Mouse (Mus musculus) erythroblast, adult 5-6 weeks (primary cell): ENCODE data around the gene Btbd8. TPM values are rescaled to one million over a fixed set of nuclear protein-coding genes. Genes with fewer than 3 reads are reported as not detected.

Experiments
- ATAC-seq: replicated peaks from 2 replicates; pipeline ENCODE4 v1.8.0; 2016; ENCODE audit warnings: moderate number of reproducible peaks, mild to moderate bottlenecking, moderate TSS enrichment, inconsistent platforms; ENCODE audit not compliant: poor library complexity, low FRiP score, severe bottlenecking
- total RNA-seq, 2 experiments: library from RNA; stranded (forward) in 1 of 2; stranded (reverse) in 1 of 2; fragments of 150-400 nt in 1 of 2; fragments of 200-764, 138-1000 nt in 1 of 2; gene quantifications; 2 replicates each; pipeline versions ENCODE4 v1.2.3 to v1.2.4; 2015 to 2017; ENCODE audit warnings: low replicate concordance in 2 of 2

Gene Btbd8
- total RNA-seq, 2 experiments from 2014 or later = 1.9 to 6.1 TPM

DNA sequence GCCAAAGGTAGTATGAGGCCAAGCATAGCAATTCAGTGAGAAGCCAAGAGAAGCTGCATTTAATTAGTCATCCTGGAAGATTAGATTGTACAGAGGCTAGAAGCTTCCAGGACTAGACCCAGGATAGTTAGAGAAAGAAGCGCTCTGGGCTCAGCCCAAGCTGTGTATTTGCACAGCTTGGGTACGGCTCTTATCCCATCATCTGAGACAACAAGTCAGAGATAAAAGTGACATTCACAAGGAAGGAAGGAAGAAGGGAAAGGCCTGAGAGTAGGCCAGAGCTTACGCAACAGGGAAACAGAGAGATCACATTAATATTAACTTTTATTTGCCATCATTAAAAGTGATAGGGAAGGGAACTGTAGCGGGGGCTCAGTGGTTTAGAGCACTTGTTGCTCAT, 10.2 kb downstream of the Btbd8 start:
- no peak for ATAC-seq

DNA sequence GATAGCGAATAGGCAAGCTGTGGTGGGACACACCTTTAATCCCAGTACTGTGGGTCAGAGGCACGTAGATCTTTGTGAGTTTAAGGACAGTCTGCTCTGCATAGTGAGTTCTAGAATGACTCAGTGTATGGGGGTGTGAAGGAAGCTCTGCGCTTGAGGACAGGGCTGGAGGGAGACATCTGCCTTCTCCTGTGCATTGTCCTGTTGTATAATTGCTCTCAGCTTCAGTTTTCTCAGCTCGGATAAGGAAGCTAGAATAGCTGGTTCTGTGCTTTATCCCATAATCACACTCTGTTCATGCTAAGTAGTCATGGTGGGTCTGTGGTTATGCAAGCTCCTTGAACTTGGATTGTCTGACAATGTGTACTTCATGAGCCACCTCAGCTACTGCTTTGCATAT, 11.0 kb downstream of the Btbd8 start:
- no peak for ATAC-seq

DNA sequence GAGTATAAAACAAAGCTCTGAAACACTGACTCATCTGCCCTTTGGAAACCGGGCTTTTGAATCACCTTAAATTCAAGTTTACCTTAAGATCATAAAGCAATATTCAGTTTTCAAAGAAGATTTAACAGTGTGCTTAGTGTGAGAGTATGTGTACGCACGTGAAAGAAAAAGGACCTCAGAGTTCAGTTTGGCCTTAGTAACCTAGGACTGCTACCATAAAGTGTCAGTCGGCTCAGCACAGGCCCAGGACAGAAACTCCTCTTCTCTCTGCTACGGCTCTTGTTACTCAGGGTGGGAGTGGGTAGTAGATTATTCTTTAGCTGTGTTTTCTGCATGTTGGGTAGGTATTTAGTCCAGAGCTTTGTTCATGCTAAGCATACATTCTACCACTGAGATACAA, 11.8 kb downstream of the Btbd8 start:
- ATAC-seq = no peak

DNA sequence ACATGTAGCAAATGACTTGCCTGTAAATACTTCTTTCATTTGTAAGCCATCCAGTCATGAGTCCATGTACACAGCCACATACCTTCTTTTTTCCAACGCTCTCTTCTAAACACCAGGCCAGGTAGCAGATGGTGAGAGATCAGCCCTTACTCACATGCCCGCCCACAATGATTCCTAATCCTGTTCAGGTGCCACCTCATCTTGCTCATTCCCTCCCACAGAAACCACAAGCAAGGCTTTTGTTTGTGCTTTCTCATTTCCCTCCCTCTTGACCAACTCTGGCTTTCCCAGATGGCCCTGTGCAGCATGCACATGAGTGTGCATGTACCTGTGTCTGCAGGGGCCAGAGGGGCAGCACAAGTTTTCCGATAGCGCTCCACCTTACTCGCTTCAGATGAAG, 12.5 kb downstream of the Btbd8 start:
- no peak for ATAC-seq

DNA sequence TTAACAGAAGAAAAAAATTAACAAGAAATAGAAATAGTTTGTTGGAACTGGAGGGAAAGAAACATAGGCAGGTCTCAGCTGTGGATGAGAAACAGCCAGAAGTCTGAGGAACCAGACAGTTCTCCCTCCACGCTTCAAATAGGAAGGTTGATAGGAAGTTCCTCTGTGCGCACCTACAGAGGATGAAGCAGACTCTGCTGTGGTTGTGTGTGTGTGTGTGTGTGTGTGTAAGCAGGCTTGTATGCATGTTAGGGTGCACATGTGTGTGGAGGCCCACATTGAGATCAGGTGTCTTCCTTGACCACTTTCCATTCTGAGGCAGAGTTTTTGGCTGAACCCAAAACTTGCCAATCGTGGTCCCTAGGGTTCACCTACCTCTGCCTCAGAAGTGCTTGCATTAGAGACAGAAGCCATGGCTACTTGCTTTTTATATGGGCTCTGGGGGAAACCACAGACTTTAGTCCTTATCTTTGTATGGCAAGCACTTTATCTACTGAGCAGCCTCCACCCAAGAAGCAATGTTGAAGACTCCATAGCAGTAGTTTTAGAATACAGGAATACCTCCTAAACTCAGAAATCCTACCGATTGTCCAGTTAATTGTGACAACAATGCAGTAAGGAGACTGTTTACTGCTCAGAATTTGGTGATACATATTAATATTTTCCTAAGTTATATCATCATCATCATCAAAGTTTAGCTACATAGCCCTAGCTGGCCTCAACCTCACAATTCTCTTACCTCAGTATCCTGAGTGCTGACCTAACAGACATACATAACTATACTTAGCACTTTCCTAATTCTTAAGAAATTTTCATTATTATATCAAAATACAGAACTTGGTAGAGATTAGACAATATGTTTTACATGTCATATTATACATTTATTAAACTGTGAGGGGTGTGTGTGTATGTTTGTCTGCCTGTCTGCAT, 24.6 kb downstream of the Btbd8 start:
- peak; percentile 61 for ATAC-seq

DNA sequence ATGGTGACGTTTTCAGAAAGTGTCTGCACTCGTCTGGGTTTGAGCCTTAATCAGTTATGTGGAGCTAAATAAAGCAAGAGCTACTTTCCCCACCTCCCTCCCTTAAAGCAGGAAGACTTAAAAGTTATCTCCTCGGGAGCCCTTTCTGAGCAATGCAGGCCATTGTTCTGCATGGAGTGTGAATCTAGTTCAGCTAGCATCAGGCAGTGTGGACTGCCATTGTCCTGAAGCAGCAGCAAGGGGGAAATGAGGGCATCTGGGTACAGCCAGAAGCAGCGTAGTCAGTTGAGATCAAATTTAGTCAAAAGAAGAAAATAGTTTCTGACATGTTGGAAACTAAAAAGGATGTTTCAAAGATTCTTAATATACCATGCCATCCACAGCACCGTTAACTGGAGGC, 28.7 kb downstream of the Btbd8 start:
- no peak for ATAC-seq

DNA sequence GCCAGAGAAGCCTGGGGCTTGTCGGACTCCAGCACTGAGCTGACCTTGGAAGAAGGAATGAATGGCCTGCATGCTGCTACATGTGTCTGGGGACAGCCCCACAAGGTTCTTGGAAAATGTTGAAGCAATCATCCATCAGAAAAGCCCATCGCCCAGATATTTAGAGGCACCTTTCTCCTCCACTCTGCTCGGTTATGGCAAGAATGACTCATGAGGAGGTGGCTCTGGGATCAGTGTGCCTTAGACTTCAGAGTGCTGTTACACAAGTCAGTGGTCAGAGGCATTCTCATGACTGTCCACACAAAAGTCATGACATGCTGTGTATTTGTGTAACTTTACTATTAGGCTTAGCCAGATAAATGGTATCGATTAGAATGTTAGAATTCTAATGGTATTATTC, 29.3 kb downstream of the Btbd8 start:
- ATAC-seq = no peak

DNA sequence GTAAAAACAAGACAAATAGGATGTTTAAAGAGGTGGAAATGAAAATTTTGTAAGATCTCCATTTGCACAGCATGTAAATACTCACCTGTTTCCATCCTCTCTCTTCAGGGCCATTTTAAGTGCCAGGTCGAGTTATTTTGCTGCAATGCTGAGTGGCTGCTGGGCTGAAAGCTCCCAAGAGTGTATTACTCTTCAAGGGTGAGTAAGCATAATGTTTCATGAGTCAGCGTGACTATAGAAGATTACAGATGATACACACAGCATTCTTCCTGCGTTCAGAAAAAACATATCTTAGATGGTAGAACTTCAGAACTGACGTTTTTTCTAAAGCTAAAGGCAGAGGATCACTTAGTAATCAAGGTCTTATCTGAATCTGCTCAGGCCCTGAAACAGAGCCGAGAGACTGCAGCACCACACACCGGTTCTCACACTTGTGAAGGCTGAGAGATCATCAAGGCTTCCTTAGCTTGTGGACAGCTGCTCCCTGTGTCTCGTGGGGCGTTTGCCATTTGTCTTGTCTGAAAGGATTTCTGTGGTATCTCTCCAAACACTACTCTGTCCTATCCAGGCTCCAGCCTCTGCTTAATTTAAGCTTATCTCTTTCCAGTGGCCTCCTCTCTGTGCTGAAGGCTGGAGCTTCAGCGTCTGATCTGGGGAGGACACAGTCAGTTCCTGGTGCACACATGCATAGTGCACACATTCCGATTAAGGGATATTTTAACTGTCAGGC, 33.0 kb downstream of the Btbd8 start:
- ATAC-seq = peak; percentile 91

DNA sequence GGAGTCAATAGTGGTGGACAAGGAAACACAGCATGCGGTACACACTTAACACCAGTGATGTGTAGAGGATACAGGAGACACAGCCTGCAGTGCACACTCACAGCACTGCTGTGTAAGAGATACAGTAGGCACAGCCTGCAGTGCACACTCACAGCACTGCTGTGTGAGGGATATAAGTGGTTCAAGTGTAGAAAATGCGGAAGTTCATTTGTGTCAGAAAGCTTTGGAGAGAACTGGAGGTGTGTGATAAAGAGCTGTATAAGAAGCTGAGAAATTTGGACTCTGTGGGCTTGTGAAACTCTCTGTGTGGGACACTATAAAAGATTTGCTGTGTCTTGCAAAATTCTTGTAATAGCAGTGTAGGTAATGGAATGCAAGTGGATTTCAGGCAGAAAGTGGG, 42.4 kb downstream of the Btbd8 start:
- no peak for ATAC-seq

DNA sequence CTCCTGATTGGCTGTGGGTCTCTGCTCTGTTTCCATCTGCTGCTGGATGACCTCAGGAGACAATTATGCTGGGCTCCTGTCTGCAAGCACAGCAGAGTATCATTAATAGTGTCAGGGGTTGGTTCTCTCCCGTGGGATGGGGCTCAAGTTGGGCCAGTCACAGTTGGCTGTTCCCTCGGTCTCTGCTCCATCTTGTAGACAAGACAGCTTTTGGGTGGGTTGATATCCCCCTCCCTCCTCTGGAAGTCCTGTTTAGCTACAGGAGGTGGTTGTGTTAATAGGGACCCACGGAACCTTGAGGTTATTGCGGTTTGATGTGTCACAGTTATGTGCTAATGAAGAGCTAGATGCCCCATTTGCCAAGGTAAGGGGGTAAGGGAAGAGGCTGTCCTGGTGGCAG, 51.2 kb downstream of the Btbd8 start:
- ATAC-seq = no peak

DNA sequence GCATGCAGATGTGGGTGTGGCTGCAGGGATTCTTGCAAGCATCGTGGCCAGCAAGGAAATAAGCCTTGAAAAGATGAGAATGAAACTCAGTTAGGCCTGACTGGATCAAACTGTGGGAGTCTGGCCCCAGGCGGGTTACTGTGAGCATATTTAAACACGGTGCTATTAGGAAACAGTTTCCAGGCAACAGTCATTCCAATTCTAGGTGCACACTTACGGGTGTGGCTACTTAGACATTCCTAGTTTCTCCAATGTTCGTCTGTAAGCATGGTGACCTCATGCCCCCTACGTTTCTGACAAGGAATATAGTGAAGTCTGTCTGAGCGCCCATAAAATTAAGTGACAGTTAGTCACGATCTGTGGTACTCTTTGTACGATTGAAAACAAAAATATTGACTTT, 53.2 kb downstream of the Btbd8 start:
- no peak for ATAC-seq

DNA sequence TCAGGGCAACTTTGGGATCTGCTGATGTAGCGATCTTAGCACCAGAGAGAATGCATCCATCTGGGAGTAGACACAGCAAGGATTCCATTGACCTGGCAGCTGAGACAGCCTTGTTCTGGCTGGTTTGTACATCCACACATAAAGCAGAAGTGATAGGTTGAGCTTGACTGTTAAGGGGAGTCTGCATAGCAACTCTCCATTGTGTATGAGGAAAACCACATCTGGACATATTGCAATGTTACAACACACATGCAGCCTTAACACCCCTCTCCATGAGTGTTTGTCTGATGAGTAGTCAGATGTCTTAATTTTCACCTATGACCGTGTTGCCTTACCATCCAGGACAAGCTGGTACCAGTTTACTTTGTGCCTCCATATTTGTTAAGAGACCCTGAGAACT, 54.7 kb downstream of the Btbd8 start:
- ATAC-seq = no peak

DNA sequence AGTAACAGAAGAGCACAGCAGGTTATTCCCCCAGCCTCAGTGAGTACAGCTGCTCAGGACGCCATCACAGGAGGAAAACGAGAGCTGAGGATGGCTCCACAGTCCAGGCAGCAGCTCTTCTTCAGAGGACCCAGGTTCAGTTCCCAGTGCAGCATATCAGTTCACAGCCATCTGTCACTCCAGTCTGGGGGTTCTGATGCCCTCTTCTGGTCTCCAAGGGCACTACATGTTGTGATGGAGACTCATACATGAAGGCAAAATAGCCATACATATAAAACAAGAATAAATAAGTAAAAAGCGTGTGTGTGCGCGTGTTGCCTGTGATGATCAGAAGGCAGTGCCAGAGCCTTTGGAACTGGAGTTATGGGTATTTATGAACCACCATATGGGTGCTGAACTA, 57.0 kb downstream of the Btbd8 start:
- ATAC-seq = no peak

DNA sequence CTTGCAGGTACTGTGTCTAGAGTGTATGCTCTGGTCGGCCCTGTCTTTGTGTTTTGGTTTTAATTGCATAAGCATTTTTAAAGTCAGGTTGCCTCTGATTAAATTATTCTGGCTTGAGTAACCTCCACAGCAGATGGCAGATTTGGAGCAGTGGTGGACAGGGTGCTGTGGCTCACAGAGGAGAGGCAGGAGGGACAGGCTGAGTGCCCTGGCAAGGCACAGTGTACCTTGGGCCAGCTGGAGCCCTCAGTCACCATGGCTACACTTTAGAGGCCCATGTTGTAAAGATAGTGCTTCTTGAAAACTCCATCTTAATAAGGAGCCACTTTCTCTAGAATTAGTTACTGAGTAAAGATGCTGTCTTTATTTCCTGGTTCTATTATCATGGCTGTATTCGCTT, 58.2 kb downstream of the Btbd8 start:
- no peak for ATAC-seq

DNA sequence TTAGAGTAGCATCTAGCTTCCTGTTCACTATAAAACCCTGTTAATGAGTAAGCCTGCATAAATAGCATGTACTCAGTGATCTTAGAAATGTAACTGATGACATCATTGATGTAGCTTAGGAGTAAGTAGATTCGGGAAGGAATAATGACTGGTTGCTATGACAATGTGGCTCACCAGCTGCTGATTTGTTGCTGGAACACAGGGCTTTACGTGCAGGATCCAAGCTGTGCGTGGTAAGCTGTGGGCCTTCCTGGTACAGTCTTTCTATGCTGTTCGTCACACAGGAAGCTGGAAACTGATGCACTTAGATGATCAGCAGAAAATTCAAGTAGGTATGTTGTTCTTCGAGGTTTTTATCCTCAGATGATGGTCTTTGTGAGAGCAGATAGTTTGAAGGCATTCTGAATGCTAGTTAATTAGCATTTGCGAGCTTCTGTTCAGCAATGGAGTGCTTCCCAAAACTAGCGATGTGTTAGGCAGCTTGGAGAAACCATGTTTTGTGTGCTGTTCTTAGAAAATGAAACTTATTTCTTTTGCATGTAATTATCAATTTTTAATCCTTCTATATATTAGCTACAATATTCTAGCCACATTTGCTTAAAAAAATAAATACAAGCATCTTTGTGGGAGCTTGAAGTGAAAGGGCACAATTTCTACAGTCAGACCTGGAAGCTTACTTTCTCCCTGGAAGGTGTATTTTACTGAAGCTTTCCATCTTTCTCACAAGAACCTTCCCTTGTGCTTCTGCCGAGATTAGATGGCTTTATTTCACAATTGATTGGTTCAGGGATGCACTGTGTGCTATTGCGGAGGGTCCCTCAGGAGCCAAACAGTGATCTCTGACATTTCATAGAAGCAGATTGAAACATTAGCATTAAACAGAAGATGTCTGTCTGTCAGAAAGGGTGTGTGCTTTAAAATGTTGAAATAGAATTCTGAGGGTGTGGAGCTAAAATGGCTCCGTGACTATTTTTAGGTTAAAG, 60.0 kb downstream of the Btbd8 start:
- ATAC-seq = no peak

DNA sequence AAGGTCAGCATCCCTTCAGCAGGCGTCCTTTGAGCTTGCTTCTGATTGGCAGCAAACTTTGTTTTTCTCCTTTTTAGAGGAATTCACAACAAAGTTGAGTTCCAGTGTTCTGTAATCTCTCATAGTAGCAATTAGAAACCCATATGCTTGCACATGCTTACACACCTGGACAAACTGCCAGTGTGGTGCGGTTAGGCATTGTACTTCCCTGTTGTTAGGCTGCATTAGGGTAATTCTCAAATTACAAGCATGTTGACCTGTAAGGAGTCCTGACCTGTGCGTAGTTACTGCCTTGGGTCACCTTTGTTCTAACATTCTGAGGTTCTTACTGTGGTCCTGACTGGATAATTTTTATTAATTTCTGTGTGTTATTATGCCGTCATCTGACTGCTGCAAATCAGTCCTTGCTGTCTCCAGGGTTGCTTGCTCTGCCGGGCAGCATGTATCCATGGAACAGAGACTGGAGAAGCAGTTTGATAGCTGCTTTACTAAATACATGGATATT, 61.1 kb downstream of the Btbd8 start:
- ATAC-seq = no peak

DNA sequence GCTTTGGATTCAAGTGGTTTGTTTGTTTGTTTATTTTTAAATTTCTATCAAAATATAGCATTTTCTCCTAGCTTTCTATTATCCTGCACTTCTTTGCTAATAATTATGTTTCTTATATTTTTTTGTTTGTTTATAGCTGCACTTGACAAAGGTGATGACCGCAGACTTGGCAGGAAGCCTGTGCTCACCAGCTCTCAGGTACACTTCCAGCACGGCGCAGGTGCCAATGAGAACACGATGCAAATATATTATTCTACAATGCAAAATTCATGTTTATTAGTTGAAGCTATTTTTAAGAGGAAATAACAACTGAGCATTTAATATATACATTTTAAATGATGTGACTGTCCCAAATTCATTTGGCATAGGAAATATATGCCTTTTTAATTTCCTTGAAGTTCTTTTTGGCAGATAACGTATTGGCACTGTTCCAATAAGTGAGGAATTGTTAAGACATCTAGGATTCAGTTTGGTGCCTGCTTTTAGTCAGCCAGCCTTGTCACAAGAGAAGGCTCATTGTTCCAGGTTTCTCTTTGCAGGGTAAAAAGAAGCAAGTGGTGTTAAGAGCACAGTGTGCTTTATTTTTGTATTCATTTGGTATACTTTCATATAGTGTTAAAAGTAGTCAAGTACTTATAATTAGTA, 62.2 kb downstream of the Btbd8 start:
- ATAC-seq = no peak

DNA sequence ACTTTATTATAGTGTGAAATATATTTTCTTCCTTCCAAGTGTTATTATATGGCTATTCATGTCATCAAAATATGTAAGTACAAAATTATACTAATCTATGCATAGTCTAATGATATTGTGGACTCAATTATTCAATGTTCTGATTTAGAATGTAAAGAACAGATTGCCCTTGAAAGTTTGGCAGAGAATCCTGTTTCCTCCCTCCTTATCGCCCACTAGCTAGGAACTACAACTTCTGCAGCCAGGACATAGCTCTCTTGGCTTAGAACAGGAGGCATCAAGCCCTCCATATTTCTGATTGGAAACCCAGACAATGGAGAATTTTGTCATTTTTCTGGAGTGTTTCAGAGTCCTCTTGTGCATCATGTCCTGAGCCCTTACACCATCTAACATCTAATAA, 62.9 kb downstream of the Btbd8 start:
- ATAC-seq = no peak

DNA sequence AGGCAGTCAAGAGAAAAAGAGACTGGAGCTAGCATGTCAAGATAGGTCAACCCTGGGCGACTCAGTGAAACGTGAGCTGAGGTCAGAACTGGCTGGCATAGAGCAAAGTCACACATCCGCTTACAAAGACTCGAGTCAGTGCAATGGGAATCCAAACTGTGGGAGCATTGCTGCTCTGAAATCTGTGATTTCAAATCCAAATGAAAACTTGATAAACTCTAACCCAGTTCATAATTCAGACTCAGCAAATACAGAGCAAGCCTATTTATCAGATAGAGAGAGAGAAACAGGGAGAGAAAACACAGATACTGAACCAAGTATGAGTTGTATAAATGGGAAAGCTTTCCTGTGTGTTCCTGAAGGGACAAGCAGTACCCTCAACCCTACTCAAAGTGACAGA, 69.5 kb downstream of the Btbd8 start, which contains the start of gene Gm42669:
Gm42669 (plus strand) TSS at position 301 of the 400 bp plus-strand sequence.
- no peak for ATAC-seq
